Mouse (Mus musculus): ENCODE results near the gene Psmb2.

Gene Psmb2

DNA sequence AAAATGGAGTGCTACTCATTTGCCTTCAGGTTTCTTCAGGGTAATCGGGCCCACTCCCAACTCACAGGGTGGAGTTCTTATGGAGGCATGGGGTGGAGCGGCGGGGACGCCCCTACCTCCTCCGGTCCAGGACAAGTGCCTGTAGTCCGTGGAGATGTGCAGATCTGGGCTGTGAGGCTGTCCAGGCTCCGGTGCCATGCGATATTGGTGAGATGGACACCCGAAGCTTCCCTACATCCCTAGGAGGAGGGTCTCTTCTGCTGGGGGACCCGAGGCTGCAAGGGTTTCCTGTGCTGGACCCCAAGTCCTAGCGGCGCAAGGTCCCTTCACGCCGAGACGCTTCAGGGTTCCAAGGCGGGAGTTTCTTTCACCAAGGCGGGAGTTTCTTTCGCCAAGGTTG lies 54.7 kb downstream of the Psmb2 start:
- no peak for DNase-seq (ENCODE audit: low spot score)

DNA sequence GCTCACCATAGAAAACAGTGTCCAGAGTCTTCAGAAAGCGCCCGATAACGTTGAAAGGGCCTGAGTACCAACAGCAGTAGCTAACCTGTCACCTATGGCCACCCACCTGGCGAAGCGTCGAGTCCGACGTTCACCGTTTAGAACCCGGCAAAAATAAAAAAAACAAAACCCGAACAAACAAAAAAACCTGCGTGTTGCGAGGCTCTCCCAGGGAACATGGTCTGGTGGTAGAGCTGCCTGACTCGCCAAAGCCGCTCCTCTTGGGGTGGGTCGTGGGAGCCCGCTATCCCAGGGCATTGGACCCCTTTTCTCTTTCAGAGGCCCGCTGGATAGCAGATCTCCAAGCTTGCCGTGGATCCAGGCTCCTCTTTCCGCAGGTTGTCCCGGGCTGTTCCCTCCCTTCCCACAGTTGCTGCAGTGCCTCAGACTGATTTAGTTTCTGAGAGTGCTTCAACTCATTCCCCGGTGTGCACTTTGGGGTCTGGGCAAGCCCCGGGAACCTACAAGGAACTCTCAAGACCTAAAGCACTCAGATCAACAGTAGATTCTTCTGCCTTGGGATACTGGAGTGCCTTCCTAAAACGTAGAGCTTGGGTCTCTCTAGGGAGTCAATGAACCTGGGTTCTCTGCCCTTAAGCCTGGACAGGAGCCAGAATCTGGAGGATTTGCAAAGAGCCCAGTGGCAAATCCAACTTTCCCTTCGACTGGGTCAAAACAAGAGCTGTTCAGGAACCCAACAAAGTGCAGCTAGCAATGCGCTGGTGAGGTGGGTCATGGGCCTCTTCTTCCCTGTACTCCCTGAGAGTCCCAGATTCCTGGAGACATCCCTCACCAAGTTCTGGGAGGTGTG lies 55.3 kb downstream of the Psmb2 start:
- DNase-seq (ENCODE audit: low spot score) = no peak

DNA sequence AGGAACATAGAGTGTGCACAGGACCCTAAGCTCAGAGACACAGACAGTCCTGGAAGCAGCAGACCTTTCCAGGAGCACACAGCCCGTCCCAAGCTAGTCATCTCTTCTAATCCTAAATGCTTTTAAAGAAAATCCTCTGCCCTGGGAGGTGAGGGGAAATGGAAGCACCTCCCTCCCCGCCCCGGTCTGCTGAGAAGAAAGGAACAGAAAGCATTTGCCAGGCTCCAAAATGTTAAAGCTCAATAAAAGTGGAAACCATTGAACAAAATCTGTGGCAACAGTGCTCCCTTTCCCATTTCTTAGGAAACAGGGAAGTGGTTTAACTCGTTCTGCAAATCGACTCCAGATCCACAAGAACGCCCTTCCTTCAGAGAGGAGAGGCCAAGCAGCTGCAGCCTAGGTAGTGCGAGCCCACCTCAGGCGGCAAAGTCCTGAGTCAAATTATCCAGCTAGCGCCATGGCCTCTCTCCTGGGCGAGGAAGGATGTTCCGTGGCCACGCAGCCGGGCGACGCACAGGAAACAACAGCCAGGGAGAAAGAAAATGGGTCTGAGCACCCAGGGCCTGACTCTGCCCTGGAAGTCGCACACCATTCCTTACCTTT lies 56.7 kb downstream of the Psmb2 start:
- DNase-seq (ENCODE audit: low spot score) = no peak

DNA sequence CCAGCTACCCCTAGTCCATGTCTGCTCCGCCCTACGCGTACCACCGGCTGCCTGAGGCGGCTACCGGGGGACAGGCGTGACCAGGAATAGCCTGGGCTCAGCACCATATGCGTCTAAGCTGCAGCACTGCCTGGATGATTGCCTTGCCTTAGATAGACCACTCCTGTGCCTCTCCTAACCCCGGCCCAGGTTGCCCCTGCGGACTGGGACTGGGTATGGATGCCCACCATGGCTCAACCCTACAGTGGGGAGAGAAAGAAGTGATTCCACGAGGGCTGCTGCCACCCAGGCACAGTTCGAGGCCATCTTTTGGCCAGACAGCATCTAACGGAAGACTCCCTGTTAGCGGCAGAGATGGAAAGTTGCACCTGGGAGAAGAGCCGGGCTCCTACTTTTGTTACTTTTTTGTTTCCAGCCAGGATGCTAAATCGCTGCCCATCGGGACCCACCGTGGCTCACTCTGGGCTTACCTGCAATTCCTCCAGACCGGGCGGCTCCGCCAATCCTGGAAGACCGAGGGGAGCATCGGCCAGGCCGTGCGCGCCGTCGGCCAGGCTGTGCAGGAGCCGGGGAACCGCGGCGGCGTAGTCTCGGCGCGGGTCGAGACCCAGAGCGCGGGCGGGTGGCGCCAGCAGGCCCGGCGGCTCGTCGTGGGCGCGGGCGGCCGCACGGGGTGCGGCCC lies 57.4 kb downstream of the Psmb2 start:
- DNase-seq (ENCODE audit: low spot score) = no peak

DNA sequence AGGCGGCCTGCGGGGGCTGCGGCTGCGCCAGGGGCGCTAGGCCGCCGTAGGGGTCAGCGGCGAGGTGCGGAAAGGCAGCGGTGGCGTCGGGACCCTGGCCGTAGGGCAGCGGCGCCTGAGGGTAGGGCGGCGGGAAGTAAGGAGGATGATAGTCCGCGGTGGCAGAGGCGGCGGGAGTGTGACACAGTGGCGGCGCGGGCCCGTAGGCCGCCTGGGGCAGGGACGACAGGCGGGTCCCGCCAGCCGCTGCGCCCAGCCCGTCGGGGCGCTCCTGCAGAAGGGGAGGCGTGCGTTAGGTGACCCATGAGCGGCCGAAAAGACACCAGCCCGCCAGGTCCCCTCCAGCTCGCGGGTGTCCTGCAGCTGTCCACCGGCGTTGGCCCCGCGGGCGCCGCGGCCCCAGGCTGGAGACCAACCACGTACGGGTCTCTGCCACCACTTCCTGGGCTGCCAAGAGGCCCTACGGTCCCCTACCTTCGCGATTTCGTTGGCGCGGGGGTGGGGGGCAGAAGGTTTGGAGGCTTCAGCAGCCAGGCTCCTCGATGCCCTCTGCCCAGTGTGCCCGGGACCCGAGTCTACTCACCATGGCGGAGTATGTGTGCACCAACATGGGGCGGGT lies 58.1 kb downstream of the Psmb2 start:
- DNase-seq (ENCODE audit: low spot score) = no peak

DNA sequence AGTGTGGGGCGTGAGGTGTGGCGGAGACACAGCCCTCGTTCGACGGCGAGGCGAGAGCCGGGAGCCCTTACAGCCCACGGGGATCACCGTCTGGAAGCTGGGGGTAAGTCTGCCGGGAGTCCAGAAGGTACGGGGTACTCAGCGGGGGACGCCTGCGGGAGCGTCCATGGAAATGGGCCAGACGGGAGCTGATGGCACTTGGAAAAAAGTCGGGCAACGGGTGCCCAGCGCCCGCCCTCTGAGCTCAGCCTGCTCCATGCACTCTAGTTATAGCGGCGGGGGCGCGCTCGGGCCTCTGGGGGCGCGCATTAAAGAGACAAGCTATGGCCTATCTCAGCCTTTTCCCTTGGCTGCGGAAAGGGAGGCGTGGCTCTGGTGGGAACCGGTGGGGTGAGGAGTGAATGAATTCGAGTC lies 58.6 kb downstream of the Psmb2 start, which contains the start of gene Tfap2e:
TSS of gene Tfap2e (minus strand) at position 240 of the 414 bp plus-strand sequence.
- peak; percentile 69 for DNase-seq (ENCODE audit: low spot score)

DNA sequence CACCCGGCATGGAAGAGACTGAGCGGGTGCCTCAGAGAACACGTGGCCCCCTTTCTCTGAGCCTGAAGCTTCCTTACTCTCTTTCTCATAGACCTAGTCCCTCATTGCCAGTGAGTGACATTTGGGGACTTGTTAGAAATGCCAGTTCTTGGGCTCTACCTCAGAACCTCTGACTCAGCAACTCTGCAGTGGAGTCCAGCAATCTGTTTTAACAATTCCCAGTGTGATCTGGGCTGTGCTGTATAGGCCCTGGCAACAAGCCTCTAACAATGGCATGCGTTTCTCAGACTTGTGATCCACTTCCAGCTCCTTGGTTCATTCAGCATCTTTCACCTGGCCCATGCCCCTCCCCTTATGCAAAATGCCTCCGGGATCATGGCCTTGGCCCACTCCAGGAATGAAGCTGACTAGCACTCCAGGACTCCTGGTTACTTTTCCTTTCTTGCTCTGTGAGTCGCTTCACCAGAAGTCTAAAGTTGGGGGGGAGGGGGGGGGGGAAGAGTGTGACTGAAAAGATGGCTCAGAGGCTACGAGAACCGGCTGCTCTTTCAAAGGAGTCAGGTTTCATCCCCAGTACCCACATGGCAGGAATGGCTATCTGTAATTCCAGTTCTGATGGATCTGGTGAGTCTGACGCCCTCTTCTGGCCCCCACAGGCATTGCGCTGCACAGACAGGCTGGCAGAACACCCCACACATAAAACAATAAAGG lies 62.7 kb downstream of the Psmb2 start:
- peak; percentile 50 for DNase-seq (ENCODE audit: low spot score)

DNA sequence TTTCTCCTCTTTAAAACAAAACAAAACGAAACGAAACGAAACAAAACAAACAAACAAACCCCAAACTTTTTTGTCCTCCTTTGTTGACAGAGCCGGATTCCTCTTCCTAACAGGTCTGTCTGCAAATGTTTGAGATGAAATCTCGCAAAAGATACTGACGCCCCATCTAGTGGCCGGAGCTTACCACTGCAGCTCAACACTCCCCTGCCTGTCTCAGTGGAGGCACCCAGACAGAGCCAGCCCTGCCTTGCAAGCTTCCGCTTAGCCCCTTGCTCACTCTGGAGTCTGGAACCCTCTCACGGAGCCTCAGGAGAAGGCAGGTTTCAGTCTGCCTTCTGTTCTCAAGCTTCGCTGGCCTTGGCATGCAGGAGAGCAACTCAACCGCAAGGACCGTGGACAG lies 64.0 kb downstream of the Psmb2 start:
- peak; percentile 91 for DNase-seq (ENCODE audit: low spot score)

DNA sequence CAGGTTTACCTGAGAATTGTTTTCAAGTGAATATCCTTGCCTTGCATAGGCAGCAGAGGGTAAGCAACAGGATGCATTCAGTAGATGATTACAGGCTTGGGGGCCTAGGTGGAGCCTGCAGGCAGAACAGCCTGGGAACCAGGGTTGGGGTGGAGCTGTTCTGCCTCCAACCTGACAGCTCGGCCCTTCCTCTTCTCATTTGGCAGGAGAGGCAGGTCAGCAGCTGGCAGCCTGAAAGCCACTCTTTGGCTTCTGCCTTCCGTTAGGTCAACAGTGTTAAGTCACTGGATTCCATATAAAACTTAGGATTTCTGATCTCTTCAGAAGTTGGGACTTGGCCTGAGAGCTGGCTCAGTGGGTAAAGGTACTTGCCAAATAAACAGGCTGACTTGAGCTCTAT lies 65.5 kb downstream of the Psmb2 start:
- no peak for DNase-seq (ENCODE audit: low spot score)

DNA sequence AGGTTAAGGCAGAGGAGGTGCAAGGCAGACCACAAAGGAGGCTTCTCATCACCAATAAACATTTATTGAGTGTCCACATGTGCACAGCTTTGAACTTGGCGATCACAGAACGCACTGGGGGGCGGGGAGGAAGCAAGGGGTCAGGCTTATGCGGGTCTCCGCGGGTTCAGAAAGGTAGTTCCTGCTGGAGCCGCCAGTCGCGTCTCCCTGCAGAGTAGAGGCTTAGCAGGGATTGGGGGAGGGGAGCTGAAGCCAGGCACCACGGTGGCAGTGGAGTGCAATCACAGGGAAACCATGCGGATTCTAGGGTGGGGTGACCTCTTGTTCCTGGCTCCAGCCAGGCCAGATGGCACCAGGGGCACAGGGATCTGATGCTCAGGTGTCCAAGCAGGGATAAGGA lies 66.3 kb downstream of the Psmb2 start:
- DNase-seq (ENCODE audit: low spot score) = no peak

DNA sequence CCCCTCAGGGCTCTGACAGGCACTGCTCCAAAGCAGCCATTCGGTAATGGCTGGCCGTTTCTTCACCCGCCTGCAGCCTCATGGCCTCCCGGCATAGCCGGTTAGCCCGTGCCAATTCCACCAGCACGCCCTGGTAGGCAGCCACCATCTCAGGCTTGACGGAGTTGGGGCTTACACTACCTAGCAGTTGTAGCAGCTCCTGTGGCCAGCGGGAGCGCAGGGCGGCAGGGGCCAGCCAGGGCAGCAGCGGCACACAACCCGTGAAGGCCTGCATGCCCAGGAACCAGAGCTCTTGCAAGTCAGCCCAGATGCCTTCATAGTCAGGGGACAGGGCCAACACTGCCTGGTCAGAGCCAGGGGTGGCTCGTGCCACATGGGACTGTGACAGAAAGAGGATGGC lies 67.4 kb downstream of the Psmb2 start:
- no peak for DNase-seq (ENCODE audit: low spot score)

DNA sequence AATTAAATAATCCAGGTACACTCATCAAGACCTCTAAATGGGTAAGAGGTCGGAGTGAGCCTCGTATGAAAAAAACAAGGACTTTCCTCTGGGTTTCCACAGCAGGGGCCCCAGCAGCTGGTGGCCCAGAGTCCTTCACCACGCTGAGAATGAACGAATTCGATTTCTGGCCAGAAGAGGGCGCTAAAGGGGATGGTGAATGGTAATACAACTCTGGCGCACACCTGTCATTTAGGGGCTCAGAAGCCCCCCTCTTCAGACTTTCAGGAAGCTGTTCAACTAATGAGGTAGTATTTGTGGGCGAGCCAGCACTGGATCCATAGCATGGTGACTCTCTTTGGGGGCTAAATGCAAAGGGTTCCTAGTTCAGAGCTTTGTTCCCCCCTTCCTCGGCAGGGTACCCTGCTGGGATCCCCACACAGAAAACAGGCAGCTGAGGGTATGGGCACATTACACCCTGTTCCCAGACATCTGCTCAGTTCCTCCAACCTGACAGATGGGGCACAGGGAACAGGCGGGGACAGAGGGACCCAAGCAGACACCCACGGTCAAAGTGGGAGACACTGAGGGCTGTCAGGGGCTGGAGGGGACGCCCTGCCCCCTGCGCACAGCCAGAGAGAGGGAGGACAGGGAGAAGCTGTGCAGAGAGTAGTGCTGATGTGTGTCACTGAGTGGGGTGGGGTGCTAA lies 68.2 kb downstream of the Psmb2 start:
- peak; percentile 80 for DNase-seq (ENCODE audit: low spot score)

DNA sequence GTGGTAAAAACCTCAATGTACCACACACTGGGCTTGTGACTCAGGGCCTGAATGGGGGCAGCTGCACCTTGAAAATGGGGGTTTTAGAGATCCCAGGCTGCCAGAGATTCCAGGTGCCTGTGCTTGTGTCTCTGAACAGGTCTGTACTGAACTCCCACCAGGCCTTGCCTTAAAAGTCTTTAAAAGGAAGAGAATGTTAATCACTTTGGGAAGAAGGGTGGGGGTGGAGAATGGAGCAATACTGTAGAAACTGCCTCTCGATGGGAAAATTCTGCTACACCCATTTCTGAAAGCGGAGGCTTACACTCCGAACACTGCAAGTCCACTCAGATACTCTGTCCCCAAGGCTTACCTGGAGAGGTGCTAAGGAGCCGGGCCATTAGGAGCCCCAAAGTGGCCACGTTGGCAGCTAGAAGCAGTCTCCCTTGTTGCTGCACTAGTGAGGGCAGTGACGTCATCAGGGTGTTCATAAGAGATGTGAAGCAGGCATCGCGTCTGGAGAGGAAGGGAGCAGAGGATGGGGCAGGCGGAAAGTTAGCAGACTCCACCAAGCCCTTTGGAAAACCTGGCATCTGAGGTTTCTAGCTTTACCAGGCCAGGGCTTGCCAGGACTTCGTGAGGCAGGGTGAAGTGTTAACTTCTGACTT lies 68.9 kb downstream of the Psmb2 start:
- DNase-seq (ENCODE audit: low spot score) = no peak

DNA sequence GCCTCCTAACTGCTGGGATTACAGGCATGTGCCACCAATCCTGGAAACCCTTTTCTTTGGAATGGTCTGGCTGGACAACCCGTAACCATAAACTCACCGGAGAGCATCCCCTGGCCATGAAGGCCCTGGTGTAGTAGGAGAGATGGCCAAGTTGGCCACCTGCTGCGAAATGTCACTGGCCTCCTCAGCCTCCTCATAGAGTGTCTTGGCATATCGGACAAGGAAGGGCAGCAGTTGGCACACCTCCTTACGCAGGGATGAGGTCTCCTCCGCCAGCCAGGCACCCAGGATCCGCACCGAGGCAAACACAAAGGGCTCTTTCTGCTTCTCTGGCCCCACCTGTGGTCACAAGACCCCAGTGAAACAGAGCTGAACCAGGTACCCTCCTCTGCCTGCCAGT lies 71.0 kb downstream of the Psmb2 start:
- DNase-seq (ENCODE audit: low spot score) = no peak

DNA sequence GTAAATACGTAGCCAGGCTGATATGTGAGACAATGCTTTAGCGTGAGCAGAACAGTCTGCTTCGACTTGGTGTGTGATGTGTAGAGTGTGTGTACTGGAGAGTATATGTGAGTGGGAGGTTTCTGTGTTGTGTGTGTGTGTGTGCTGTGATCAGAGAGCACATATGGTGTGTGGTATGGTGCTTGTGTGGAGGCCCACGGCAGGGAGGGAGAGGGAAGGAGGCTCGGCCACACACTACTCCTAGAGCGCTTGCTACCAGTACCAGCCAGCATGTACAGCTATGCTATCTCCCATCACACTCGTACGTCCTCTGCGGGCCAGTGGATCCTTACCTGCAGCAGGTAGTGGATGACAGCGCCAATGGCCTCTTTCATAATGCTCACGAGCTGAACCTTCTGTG lies 72.1 kb downstream of the Psmb2 start:
- no peak for DNase-seq (ENCODE audit: low spot score)

DNA sequence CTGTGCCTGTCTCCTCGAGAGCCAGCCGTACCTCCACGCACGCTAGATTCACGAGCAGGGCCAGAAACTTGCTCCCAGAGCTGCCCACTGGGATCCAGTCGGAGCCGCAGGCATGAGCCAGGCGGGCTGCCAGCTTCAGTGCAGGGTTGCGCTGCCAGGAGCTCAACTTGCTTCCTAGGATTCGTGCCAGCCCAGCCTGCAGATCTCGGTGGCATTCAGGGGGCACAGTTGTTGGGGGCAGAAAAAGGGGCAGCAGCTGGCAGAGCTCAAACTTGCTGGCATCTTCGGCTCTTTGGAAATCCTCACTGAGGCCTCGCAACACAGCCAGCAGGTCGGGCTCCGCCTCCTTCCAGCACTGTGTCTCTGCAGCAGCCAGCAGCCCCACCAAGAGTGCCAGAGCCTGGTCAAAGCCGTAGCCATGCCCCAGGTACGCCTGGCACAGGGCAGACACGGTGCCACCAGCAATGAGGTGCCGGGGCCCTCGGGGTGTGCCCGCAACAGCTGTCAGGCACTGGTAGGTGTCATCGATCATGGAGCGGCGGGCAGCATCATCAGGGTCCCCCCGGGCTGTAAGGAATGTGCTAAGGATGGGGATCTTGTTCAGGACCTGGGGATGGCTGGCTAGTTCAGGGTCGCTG lies 72.7 kb downstream of the Psmb2 start:
- DNase-seq (ENCODE audit: low spot score) = no peak

DNA sequence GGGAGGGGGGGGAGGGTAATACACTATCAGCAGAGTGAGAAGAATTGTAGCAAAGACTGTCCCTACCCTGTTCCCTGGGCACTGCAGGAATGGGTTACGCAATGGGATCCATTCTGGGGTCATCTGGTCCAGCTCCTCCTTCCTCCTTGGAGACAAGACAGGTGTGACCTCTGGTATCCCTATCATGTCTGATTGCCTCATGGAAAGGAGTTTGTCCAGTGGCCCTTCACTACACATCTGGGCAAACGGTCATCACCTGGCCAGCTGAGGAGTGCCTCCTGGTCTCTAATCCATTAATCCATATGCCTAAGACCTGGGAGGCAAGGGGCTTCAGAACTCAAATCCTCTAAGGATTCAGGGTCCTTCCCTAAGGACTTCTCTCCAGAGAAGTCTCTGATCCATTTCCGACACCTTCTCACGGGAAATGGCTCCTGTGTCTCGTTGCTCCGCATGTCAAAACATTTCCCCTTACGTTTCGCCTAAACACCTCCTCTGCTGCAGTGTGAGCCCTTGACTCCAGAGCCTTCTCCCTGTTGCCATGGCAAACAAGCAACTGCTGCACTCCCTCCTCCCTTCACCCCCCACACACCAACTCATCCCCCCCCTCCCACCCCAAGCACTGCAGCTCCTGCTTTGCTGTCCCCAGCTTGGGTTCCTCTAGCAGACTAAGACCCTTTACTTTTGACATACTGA lies 73.6 kb downstream of the Psmb2 start:
- no peak for DNase-seq (ENCODE audit: low spot score)

DNA sequence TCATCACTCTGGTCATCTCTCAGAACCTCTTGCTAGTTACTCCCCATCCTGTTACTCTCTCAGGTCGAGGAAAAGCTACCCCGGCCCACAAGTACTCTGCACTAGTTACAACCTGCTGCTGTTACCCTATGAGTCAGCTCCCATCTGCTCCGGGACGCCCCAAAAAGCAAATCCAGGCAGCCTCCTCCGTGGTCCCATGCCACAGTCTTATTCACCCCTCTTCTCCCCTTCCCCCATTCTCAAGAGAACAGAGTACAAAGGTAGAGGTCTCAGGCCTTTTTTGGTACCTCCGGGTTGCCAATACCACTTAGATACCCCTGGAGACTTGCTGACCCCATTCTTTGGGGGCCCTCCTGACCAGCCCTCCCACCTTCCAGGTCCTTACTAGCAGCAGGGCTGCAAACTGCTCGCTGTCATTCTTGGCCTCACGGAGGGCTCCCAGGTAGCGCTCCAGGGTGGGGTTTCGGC lies 74.2 kb downstream of the Psmb2 start:
- no peak for DNase-seq (ENCODE audit: low spot score)

DNA sequence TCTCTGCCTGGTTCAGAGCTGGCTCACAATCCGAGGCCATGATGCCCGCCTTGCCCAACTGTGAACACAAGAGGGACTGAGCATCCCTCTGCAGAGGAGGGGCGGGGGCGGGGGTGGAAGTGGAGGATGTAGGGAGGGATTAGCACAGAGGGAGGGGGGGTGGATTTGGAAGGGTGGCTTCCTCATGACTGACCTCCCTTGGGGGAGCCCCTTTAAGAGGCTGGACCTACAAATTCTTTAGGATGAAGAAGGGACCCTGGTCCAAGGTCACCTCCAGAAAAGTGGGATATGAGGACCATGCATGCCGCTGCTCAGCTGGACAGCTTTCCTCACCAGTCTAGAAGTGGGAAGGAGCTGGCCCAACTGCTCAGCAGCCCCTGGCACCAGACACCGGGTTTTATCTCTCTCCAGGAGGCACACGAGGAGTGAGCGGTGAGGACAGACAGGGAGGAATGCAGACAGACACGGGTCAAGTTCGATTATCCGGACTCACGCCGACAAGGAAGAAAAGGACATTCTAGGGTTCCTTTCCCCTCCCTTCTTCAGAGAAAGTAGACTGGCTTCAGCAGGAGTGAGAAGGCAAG lies 74.7 kb downstream of the Psmb2 start:
- no peak for DNase-seq (ENCODE audit: low spot score)

Data from retina, embryonic 14.5 days (tissue).